Mouse (Mus musculus) embryo, embryonic 11.5 days (tissue): ENCODE data around the gene Atad3a.
"Not testable (repeated sequence)": the region's sequence is repeated elsewhere in the genome, so short reads cannot be mapped to it uniquely, and the experiment has no call there.

ENCODE experiments used
- DNase-seq: peaks from one replicate; pipeline ENCODE4 v3.0.0-alpha.2; 2012; ENCODE audit warnings: low read depth, low spot score

The Atad3a gene

DNA sequence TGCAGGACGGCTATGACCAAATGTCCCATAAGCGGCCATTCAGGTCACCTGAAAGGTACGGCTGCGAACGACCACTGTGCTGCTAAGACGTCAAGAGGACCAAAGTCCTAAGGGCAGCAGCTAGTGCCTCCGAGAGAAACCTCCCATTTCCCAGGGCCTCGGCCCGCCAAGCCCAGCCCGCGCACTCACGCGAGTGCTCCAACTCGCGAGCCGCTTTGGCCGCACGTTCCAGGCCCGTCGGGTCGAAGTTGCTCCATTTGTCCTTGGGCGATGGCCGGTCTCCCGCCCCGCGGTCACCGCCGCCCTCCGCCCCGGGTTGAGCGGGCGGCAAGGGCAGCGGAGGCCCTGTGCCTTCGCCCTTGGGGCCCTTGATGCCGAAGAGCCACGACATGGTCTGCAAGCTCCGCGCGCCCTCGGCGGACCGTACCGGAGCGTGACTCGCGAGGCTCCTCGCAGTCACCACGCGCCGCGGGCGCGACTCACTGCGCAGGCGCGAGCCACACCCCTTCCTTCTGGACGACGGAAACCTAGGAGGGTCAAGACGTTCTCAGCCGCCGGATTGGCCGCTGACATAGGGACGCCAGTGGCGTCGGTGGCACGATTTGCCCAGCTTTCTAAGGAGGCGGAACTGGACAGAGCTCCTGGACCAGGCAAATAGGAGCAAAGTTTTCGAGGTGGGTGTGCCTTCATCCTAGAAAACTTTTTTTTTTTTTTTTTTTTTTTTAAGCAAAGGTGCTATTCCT lies at the start of gene Atad3a:
TSS of gene Atad3a (minus strand) at position 481 of the 743 bp plus-strand sequence.
- peak; percentile 97 for DNase-seq

DNA sequence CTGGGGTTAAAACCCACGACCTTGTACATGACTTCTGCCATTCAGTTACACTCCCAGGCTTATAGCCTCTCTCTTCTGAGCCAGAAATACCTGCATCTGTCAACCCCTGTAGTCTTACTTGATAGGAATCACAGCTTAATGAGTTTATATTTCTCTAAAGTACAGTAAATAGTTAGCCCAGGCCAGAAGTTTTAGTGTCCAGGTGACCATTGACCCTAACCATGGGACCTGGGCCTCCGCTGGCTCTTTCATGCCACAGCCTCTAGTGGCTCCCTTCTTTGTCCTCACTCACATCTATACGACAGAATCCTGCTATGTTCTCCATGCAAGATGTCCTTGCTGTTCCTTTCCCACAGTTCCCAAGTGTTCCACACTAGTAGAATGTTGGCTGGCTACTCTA lies 46.9 kb upstream of the Atad3a start:
- DNase-seq: no peak

DNA sequence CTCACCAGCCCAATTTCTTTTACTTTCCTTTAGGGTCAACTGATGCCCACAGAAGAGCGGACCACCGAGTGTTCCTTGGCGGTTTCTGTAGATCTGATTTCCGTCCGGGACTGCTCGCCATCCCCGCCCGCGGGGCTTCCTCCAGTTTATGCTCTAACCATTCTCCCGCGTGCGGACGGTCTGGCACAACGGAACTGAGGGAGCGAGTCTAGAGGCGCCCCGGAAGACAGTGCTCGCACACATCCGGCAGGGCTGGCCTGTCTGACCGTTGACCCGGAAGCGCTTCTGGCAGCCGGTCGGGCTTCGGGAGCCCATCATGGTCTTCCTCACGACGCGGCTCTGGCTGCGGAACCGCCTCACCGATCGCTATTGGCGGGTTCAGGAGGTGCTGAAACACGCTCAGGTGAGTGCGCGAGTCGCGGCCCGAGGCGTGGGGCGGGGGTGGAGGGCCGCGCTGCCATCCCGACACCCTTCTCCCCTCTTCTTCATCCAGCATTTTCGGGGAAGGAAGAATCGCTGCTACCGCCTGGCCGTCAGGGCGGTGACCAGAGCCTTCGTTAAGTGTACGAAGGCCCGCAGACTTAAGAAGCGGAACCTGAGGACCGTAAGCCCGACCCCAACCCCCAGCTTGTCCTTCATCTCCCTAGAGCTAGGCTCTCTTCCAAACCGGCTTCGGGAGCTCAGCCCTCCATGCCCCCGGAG lies 42.6 kb upstream of the Atad3a start:
- peak; percentile 91 for DNase-seq

DNA sequence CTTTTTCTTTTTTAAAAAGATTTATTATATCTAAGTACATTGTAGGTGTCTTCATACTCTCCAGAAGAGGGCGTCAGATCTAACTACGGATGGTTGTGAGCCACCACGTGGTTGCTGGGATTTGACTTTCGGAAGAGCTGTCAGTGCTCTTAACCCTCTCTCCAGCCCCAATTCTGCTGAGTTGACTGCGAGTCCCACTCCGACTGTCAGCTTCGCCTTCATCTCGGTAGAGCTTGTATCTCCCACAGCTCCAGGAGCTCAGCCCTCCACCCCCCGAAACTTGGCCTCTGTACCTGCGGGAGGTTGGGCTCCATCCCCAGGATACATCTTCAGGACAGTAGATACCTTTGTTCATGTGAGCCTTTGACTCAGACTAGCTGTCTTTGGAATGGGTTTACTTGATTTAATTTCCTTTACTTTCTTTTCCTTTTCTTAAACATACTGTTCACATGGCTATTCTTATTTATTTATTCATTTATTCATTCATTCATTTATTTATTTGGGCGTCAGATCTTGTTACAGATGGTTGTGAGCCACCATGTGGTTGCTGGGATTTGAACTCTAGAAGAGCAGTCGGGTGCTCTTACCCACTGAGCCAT lies 41.9 kb upstream of the Atad3a start, which contains the start of gene Mrpl20:
TSS of gene Mrpl20 (plus strand) at position 138 of the 599 bp plus-strand sequence.
- DNase-seq: no peak

DNA sequence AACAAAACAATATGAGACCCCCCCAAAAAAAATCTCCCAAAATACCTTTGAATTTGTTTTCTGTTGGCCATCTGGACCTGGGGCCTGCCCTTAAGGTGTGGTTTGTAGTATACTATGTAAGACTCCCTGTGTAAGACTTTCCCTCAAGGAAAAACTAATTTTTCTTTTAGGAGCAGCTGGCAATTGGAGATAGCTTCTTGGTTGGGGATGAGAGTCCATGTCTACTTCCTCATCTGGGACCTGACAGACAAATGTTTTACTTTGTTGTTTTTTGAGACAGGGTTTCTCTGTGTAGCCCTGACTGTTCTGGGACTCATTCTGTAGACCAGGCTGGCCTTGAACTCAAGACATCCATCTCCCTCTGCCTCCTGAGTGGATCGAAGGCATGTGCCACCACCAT lies 41.2 kb upstream of the Atad3a start:
- no peak for DNase-seq

DNA sequence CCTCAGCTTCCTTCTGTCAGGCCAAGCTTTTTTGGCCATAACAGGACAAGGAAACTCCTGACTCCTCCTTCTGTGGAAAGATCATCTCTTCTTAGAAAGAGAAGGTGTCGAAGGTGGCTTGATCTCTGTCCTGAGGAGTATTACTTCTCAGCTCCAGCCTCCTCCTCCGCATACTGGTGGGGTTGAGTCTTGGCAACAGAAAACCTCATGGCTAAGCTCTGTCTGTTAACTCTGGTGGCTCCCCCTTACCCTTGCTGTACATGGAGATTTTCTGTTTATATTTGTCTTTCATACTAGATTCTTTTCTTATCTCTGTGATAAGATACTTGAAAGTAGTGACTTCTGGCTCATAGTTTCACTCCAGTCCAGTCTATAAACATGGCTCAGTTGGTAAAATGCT lies 32.8 kb upstream of the Atad3a start:
- no peak for DNase-seq

DNA sequence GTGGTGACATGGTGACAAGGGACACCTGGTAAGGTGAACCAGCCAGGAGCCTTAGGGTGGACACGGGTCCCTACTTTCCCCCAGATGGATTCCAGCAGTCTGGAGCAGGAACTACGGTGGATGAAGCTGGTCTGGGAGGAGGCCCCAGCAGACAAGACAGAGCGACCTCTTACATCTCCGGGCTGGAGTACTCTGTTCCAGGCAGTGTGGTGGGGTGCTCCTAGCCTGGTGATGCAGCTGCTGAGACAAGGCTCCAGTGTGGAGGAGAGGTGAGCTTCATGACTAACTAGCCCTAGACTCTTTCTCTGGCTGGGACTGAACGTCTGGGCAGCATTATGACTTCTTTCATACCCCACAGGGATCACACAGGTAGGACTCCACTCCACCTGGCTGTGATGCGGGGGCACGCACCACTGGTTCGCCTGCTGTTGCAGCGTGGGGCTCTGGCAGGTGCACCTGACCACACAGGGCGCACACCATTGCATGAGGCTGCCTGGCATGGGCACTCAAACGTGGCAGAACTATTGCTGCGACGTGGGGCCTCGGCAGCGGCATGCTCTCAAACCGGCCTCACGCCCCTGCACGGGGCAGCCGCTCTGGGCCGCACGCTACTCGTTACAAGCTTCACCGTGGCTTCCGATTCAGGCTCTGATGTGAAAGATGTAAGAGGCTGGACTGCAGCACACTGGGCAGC lies 30.5 kb upstream of the Atad3a start:
- DNase-seq: no peak

DNA sequence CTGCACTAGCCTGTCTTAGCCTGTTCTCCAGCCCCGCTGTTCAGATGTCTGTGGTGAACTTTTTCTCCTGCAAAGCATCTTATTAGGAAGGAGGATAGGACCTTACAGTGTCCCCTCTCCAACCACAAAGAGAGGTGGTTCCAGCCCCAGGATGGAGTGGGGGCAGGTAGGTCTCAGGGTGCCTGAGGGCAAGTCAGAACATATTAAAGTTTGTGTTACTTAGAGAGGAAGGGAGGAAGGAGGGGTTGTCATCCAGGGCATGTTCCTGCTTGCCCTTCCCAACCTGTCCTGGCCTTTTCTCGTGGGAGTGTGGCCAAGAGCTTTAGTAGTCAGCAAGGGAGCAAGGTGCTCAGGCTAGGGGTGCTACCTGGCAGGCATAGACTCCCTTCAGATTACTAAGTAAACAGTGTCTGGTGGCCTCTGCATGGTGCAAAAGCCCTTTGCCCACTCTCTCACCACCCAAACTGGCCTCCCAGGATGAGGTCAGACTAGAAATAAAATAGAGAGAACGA lies 29.8 kb upstream of the Atad3a start:
- DNase-seq: no peak

DNA sequence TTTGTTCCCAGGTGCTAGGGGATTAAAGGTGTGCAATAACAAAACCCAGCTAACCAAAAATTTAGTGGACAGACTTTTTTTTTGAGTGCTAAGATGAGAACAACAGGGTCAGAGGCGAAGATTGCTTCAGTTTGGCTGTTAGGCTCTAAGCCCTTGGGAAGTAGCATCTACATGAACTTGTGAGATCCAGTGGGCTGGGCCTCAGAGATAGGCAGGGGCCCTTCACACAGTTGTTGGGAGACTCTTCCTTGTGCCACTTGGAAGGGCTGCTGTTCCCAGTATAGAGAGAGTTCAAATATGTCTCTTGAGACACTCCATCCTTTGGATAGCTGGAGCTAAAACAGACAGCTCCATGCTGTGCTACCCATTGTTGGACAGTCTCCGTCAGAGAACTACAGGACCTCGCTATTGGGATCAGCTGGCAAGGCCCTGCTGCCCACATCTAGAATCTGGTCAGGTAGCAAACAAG lies 29.2 kb upstream of the Atad3a start, which contains the start of gene Ankrd65:
TSS of gene Ankrd65 (plus strand) at position 419 of the 469 bp plus-strand sequence.
- DNase-seq: no peak

DNA sequence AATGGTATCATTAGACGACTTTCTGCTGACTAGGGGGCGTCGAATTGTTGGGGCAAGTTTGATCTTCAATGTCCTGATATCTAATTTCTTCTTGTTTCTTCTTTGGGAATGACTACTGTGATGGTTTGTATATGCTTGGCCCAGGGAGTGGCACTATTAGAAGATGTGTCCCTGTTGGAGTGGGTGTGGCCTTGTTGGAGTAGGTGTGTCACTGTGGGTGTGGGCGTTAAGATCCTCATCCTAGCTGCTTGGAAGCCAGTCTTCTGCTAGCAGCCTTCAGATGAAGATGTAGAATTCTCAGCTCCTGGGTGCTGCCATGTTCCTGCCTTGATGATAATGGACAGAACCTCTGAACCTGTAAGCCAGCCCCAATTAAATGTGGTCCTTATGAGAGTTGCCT lies 27.9 kb upstream of the Atad3a start:
- not testable (repeated sequence) for DNase-seq

DNA sequence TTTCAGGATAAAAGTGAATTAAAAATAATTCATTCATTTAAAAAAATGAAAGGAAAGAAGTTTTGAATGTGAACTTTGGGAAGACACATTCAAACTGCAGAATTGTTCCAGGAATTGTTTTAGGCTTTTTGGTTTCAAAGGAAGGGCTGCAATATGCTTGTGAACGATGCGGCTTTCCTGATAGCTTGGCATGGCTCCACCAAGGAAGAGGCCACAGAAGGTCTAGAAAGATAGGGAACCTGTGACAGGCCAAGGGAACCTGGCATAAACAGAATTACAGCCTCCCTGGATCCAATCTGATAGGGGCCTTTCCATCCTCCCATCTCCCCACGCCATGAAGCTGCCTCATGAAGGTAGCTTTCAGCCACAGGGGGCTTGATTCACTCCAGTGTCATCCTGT lies 27.4 kb upstream of the Atad3a start:
- no peak for DNase-seq

DNA sequence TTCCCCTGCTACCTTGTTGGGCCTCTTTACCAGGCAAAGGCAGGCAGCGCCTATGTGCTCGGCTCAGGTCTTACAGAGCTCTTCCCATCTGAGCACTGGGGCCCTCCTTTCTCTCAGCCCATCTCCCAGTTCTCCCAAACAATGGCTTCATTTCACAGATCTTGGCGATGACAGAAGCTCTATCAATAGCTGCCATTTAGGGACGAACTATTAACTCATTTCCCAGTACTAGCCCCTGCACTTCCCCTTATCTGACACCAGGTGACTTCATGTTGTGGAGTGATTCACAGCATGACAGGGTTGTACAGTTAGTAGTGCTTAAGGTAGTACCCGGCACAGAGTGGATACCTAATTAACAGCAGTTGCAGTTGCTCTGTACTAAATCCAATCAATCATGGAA lies 24.9 kb upstream of the Atad3a start, which contains the start of gene Tmem88b:
TSS of gene Tmem88b (minus strand) at position 56 of the 400 bp plus-strand sequence.
- DNase-seq: no peak

DNA sequence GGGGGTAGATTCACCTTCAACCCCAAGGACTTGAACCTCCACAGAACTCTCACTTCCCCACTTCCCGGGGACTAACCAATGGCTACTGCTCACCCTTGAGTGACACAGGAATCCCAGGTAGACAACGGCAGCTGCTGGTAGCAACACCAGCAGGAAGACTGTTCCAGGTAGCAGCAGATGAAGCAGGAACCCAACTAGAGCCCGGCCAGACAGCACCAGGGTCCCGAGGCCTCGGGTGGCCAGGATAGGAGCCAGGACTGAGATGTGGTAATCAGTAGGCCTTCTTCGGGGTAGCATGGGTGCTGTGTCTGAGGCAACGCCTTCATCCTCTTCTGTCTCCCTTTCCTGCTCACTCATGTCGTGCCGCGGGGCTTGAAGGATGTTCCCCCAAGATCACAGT lies 24.4 kb upstream of the Atad3a start:
- no peak for DNase-seq

DNA sequence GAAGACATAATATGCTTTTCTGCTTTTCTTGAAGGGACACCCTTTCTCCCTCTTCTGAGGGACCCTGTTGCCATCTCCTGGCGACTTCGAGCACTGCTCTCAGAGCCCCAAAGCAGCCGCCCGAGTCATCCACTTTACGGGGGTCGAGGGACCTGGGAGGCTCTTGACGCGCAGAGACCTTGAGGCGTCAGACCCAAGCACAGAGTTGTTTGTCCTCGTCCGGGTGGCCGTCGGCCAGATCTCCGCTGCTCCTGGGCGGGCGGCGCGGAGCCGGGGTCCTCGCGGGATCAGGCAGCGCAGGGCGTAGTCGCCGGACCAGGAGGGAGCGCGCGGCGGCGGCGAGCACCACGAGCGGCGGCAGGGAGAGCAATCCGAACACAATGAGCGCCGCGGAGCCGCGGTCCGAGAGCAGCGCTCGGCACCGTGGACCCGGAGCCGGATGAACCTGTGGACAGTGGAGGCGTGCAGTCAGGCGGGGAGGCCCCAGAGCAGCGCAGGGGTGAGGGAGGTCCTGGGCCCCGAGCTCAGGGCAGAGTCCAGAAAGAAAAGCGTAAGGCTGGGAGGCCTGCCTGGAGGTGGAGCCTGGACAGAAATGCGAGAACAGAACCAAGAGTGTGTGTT lies 23.3 kb upstream of the Atad3a start:
- DNase-seq: peak; percentile 69

DNA sequence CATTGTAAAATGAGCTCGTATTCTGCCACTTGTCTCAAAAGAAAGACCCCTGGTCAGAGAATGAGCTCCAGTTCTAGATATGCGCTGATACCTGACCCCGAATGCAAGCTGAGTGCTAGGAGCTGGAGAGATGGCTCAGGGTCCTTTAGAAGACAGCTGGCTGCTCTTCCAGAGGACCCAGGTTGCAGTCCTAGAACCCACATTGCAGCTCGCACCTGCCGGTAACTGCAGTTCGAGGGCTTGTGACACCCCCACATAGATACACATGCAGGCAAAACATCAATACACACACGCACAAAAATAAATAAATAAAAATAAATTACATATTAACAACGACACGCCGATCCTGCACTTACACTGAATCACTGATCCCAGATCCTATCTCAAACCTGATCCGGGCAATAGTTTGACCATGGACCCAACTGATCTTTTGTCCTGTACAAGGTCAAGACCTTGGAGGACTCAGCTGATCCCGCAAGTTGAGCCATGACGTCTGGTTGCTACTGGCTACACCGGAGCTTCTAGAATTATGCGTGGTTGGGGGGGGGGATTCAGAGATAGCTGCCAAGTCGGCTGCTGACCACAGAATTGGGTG lies 22.7 kb upstream of the Atad3a start:
- DNase-seq: no peak

DNA sequence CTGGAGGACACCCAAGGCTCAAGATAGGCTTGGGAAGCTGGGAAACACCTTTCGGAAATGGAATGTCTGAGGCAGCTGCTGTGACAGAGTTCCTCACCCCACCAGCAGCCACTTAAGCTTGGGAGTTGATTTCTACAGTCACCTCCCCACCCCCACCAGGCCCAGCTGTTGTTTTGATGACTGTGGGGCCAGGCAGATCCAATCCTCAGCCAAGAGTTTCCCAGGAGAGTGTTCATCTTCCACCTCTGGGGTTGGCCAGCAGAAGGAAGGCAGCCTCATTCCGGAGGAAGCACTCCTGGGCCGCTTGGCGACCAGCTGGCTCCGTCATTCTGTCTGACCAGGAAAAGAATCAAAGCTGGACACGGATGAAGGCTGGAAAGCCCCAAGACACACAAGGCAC lies 20.0 kb upstream of the Atad3a start:
- DNase-seq: no peak

DNA sequence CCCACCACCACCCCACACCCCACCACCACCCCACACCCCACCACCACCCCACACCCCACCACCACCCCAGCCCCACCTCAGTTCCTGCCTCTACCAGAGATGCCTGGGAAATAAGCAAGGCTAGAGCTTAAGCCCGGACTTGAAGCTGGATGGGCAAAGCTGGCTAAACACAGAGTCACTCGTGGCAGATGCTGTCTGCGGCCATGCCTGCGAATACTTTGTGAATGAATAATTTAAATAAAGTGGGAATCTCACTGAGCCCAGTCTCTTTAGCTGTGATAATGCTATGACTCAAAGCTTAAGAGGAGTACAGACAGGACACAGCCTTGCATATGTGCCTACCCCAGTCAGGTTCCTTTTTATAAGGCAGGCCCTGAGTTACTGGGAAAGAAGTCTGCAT lies 18.6 kb upstream of the Atad3a start:
- no peak for DNase-seq

DNA sequence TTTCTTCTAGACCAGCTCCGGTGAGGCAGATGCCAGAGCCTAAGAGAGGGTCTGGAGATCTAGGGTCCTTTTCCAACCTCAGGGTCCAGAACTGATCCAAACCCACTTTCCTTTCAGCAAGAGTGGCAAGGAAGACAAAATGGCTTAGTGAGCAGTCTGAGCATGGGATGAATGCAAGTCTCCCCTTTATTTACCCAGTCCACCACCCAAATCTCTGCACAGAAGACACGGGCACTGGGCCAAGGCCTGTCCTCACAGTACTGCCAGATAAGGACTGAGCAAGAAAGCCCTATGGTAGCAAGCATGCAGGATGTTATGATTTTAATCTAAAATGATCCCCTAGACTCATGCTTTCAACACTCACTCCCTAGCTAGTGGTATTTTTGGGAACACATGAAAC lies 16.9 kb upstream of the Atad3a start:
- no peak for DNase-seq

DNA sequence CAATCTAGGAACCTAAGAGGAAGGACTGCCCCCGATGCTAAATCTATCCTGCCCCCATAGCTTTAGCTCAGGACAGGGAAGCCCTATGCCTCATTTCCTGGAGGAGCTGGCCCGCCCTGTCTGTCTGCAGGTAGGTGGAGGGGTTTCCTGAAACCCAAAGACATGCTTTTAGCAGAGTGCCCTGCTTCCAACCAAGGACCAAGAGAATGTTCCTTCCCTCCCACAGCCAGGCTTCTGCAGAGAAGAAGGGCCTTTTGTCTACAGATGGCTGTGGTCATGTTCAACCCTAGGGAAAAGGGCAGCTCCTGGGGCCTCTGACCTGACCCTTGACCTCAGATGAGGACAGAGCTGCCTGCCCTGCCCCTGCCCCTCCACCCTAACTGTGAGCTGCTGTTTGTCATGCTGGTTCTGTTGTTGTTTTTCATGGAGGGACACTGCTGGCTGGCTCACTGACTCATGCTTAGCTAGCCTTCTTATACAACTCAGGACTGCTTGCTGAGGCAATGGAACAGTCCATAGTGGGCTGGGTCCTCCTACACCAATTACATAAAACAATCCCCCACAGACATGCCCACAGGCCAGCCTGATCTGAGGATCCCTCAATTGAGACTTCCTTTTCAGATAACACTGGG lies 15.9 kb upstream of the Atad3a start:
- DNase-seq: no peak

DNA sequence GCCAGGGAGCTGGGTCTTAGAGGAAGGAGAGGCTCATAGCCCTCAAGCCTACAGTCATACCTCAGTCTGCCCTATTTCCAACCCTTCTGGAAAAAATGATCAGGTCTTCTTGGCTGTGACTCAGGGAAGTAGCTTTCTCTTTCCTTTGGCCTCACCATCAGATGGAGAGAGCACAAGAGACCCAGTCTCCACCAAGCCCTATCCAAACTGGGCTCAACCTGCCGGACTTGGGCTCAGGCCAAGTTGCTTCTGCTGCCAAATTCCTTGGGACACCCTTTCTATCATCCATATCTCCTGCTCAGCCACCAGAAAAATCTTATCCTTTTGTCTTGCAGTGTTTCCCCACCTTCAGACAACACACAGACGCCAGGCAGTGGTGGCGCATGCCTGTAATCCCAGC lies 15.0 kb upstream of the Atad3a start:
- no peak for DNase-seq
